Mouse (Mus musculus) spleen, postnatal 4 days (tissue): ENCODE measurements around the gene Tac4.

Experiments
- DNase-seq, 2 experiments: peaks; one replicate each; pipeline ENCODE4 v3.0.0; 2022; ENCODE audit warnings: low spot score in 2 of 2

The Tac4 gene

GRCm38 (mm10) chr11:95315215-95315955 lies 54.1 kb downstream of the Tac4 start:
- DNase-seq: no peak

- DNase-seq: no peak
Observed at GRCm38 (mm10) chr11:95318116-95318515, 56.8 kb downstream of the Tac4 start.
